Mouse (Mus musculus) ES-Bruce4 (cell line): ENCODE results near the gene Akirin1. TPM values are rescaled to one million over a fixed set of nuclear protein-coding genes. Genes with fewer than 3 reads are reported as not detected.
A peak's percentile ranks its signal among the peaks of the same experiment; 100 is the strongest.

Experiments
- H3K27ac ChIP-seq: 2 replicates; pipeline ENCODE4 v1.5.1; 2012; ENCODE audit warnings: low read length, inconsistent platforms; ENCODE audit not compliant: insufficient read depth
- H3K27me3 ChIP-seq: 2 replicates; pipeline ENCODE4 v1.6.1; 2012; ENCODE audit warnings: mild to moderate bottlenecking, low read length, inconsistent platforms; ENCODE audit not compliant: control insufficient read depth, poor library complexity, insufficient read depth, severe bottlenecking
- H3K36me3 ChIP-seq: 2 replicates; pipeline ENCODE4 v1.6.1; 2012; ENCODE audit warnings: inconsistent platforms, mild to moderate bottlenecking, low read length, moderate library complexity; ENCODE audit not compliant: control insufficient read depth, poor library complexity, insufficient read depth, severe bottlenecking
- H3K4me1 ChIP-seq: one replicate; pipeline ENCODE4 v1.8.1; 2011; ENCODE audit warnings: low read length; ENCODE audit not compliant: control insufficient read depth, insufficient read depth
- H3K4me3 ChIP-seq: 2 replicates; pipeline ENCODE4 v1.5.1; 2011; ENCODE audit warnings: low read depth, mild to moderate bottlenecking, low read length
- H3K9ac ChIP-seq: 2 replicates; pipeline ENCODE4 v1.6.1; 2012; ENCODE audit warnings: low read depth, mild to moderate bottlenecking, inconsistent platforms; ENCODE audit not compliant: poor library complexity, severe bottlenecking
- H3K9me3 ChIP-seq: replicated peaks from 2 replicates; pipeline ENCODE4 v1.6.1; 2012; ENCODE audit warnings: mild to moderate bottlenecking, low read length, inconsistent platforms; ENCODE audit not compliant: control insufficient read depth, poor library complexity, insufficient read depth, severe bottlenecking
- CTCF ChIP-seq: IDR thresholded peaks from one replicate; pipeline ENCODE4 v1.8.1; 2011; ENCODE audit warnings: low read depth, low read length
- EP300 ChIP-seq: IDR thresholded peaks from 2 replicates; pipeline ENCODE4 v1.6.1; 2011; ENCODE audit warnings: low read depth, low read length; ENCODE audit not compliant: insufficient read depth
- POLR2A ChIP-seq: IDR thresholded peaks from one replicate; pipeline ENCODE4 v1.8.1; 2011; ENCODE audit warnings: low read length; ENCODE audit not compliant: insufficient read depth
- polyA plus RNA-seq: library from polyadenylated mRNA; stranded (reverse); fragments of >200 nt; gene quantifications from 2 replicates; pipeline ENCODE4 v1.2.4, GENCODE M21; 2011; ENCODE audit warnings: low read depth; ENCODE audit not compliant: missing spikeins, insufficient read depth, insufficient read length

Gene Akirin1
- polyA plus RNA-seq, 1 experiment = 37.6 TPM

GRCm38 (mm10) chr4:123712431-123712830 lies 37.7 kb downstream of the Akirin1 start:
- H3K27me3 ChIP-seq = no peaks in the 10 kb centered on the region
- no peak overlapping the region for H3K4me3 ChIP-seq
- H3K27ac ChIP-seq = no peak overlapping the region
- no peak overlapping the region for H3K9ac ChIP-seq
- H3K4me1 ChIP-seq = peaks cover 1% of the 10 kb centered on the region
- TF ChIP-seq CTCF = no peak
- peaks cover 7% of the 10 kb centered on the region; the same call in 1 of the 2 replicates for H3K36me3 ChIP-seq
- H3K9me3 ChIP-seq = no peaks in the 10 kb centered on the region

GRCm38 (mm10) chr4:123707340-123707739 lies 42.8 kb downstream of the Akirin1 start:
- Histone ChIP-seq H3K36me3 (no peaks in the 10 kb centered on the region; the same call in 1 of the 2 replicates), H3K9me3 (no peaks in the 10 kb centered on the region), H3K4me3 (no peak overlapping the region), H3K9ac (no peak overlapping the region), H3K27me3 (no peaks in the 10 kb centered on the region; the same call in 1 of the 2 replicates), H3K4me1 (no peaks in the 10 kb centered on the region), H3K27ac (no peak overlapping the region)
- TF ChIP-seq EP300 (no peak), CTCF (peak; percentile 50), POLR2A (no peak)

GRCm38 (mm10) chr4:123705340-123705739 lies 44.8 kb downstream of the Akirin1 start:
- Histone ChIP-seq H3K27me3 (no peaks in the 10 kb centered on the region; the same call in 1 of the 2 replicates), H3K9me3 (no peaks in the 10 kb centered on the region), H3K36me3 (no peaks in the 10 kb centered on the region), H3K4me1 (no peaks in the 10 kb centered on the region), H3K4me3 (no peak overlapping the region), H3K27ac (no peak overlapping the region), H3K9ac (no peak overlapping the region)
- TF ChIP-seq POLR2A (no peak), EP300 (no peak), CTCF (no peak)

GRCm38 (mm10) chr4:123693384-123693783 lies 56.8 kb downstream of the Akirin1 start:
- Histone ChIP-seq H3K27ac (no peak overlapping the region), H3K27me3 (no peaks in the 10 kb centered on the region), H3K4me1 (peaks cover 4% of the 10 kb centered on the region), H3K4me3 (no peak overlapping the region), H3K9me3 (no peaks in the 10 kb centered on the region), H3K36me3 (no peaks in the 10 kb centered on the region), H3K9ac (no peak overlapping the region)
- TF ChIP-seq POLR2A (no peak), CTCF (no peak), EP300 (no peak)

GRCm38 (mm10) chr4:123692071-123692470 lies 58.1 kb downstream of the Akirin1 start:
- Histone ChIP-seq H3K9ac (no peak overlapping the region), H3K4me3 (no peak overlapping the region), H3K9me3 (no peaks in the 10 kb centered on the region), H3K27ac (no peak overlapping the region), H3K27me3 (no peaks in the 10 kb centered on the region), H3K36me3 (no peaks in the 10 kb centered on the region), H3K4me1 (peaks cover 4% of the 10 kb centered on the region)
- TF ChIP-seq POLR2A (no peak), CTCF (no peak), EP300 (no peak)

- Histone ChIP-seq H3K36me3 (no peaks in the 10 kb centered on the region), H3K27me3 (no peaks in the 10 kb centered on the region), H3K27ac (no peak overlapping the region), H3K9ac (no peak overlapping the region), H3K4me1 (peaks cover 4% of the 10 kb centered on the region), H3K9me3 (no peaks in the 10 kb centered on the region), H3K4me3 (no peak overlapping the region)
- TF ChIP-seq CTCF (no peak), EP300 (0 out of 2 replicates have a peak, but pooled peaks have one; percentile 43)
Observed at GRCm38 (mm10) chr4:123690311-123690710, 59.8 kb downstream of the Akirin1 start.
